26 mouse cellular contexts compared by ENCODE assay signal in the genomic region with DNA sequence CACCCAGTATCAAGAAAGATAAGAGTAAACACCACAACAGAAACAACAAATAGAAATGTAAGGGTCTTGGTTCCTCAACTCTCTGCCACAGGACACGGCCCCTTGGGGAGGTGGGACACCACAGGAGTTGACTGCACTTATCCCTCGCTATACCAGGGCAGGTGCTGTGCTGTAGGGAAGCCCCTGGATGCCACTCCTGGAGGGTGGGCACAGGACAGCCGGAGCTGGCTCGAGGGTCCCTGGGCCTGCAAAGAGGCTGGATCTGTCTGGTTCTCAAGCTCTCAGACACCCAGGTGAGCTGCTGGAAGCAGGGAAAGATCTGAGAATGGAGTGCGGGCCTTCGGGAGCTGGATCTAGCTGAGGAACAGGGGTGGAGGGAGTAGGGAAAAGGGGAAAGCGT.
"Had no signal": no experiment of that assay in that cellular context is flagged by ENCODE, and none has a peak within 500 bp of the region (broad histone marks: within the 10 kb centered on the region; RNA-seq: fewer than 3 reads in every experiment).

No protein-coding gene starts in this region.

- H3K36me3 ChIP-seq: embryonic facial prominence, embryonic 13.5 days; embryonic facial prominence, embryonic 15.5 days; forebrain, embryonic 10.5 days; forebrain, embryonic 12.5 days; forebrain, embryonic 15.5 days had no signal

- H3K27ac ChIP-seq: embryonic facial prominence, embryonic 13.5 days; embryonic facial prominence, embryonic 15.5 days; forebrain, embryonic 10.5 days; forebrain, embryonic 12.5 days; forebrain, embryonic 13.5 days; forebrain, embryonic 15.5 days; gastrocnemius, adult 2 months; heart, adult 2 months had no signal

- H3K4me2 ChIP-seq: embryonic facial prominence, embryonic 13.5 days; embryonic facial prominence, embryonic 15.5 days; forebrain, embryonic 12.5 days; forebrain, embryonic 13.5 days; forebrain, embryonic 15.5 days had no signal

- H3K4me1 ChIP-seq: embryonic facial prominence, embryonic 13.5 days; embryonic facial prominence, embryonic 15.5 days; forebrain, embryonic 10.5 days; forebrain, embryonic 12.5 days; forebrain, embryonic 13.5 days; forebrain, embryonic 15.5 days had no signal

- DNase-seq: cerebellum, adult 2 months; cerebellum, adult 8-10 months; cerebellum, adult 9-10 months; cerebellum, adult 9-11 months; cerebellum, postnatal 10 days; cerebellum, postnatal 14 days; cerebellum, postnatal 25 days; cerebellum, postnatal 36 days; embryo, embryonic 11 days; forebrain, postnatal 0 days; gastrocnemius, adult 2 months; gastrocnemius, postnatal 10 days; gastrocnemius, postnatal 14 days; gastrocnemius, postnatal 25 days; gastrocnemius, postnatal 36 days; heart, adult 18-20 months; heart, adult 2 months had no signal

- H3K9ac ChIP-seq: embryonic facial prominence, embryonic 13.5 days; embryonic facial prominence, embryonic 15.5 days; forebrain, embryonic 12.5 days; forebrain, embryonic 13.5 days; forebrain, embryonic 15.5 days; forebrain, postnatal 0 days had no signal

- H3K4me3 ChIP-seq: embryonic facial prominence, embryonic 13.5 days; embryonic facial prominence, embryonic 15.5 days; erythroblast, embryonic 14.5 days; forebrain, embryonic 10.5 days; forebrain, embryonic 12.5 days; forebrain, embryonic 13.5 days; forebrain, embryonic 15.5 days; gastrocnemius, adult 2 months; heart, adult 2 months had no signal

- H3K27me3 ChIP-seq: embryonic facial prominence, embryonic 13.5 days; embryonic facial prominence, embryonic 15.5 days; forebrain, embryonic 12.5 days; forebrain, embryonic 13.5 days; forebrain, embryonic 15.5 days had no signal

- ATAC-seq: forebrain, embryonic 13.5 days; forebrain, embryonic 14.5 days; forebrain, embryonic 15.5 days; forebrain, embryonic 16.5 days; forebrain, postnatal 0 days had no signal

- H3K9me3 ChIP-seq: embryonic facial prominence, embryonic 13.5 days; embryonic facial prominence, embryonic 15.5 days; forebrain, embryonic 10.5 days; forebrain, embryonic 12.5 days; forebrain, embryonic 13.5 days; forebrain, embryonic 15.5 days had no signal
